Mouse (Mus musculus) kidney, postnatal 14 days (tissue): ENCODE measurements around the gene Socs3.

Experiments used
- DNase-seq: peaks from one replicate; pipeline ENCODE4 v3.0.0; 2022; ENCODE audit warnings: mixed read lengths

Socs3 gene

GRCm38 (mm10) chr11:117969945-117970872, at the start of gene Socs3:
Gene Socs3, minus strand, starts transcription at chr11:117970047.
- peak; percentile 93 for DNase-seq

GRCm38 (mm10) chr11:118018328-118018727, 48.5 kb upstream of the Socs3 start:
- no peak for DNase-seq

GRCm38 (mm10) chr11:118015381-118016145, 45.7 kb upstream of the Socs3 start:
- no peak for DNase-seq

GRCm38 (mm10) chr11:118014391-118014995, 44.6 kb upstream of the Socs3 start:
- DNase-seq, result no peak

GRCm38 (mm10) chr11:118013339-118013738, 43.5 kb upstream of the Socs3 start:
- no peak for DNase-seq

- DNase-seq, result no peak
These were observed 42.7 kb upstream of the Socs3 start for GRCm38 (mm10) chr11:118012595-118012994.

GRCm38 (mm10) chr11:118009865-118010571, 40.2 kb upstream of the Socs3 start:
- peak; percentile 41 for DNase-seq

GRCm38 (mm10) chr11:118008843-118009242, 39.0 kb upstream of the Socs3 start:
- DNase-seq, result no peak

GRCm38 (mm10) chr11:118008144-118008805, 38.4 kb upstream of the Socs3 start:
- DNase-seq, result no peak

- no peak for DNase-seq
These were observed 37.8 kb upstream of the Socs3 start for GRCm38 (mm10) chr11:118007460-118008143.

GRCm38 (mm10) chr11:118004217-118004616, 34.4 kb upstream of the Socs3 start:
- peak; percentile 70 for DNase-seq

- peak; percentile 59 for DNase-seq
These were observed 33.9 kb upstream of the Socs3 start for GRCm38 (mm10) chr11:118003718-118004117.

GRCm38 (mm10) chr11:118003176-118003575, 33.3 kb upstream of the Socs3 start:
- no peak for DNase-seq

GRCm38 (mm10) chr11:118000565-118001215, 30.8 kb upstream of the Socs3 start:
- no peak for DNase-seq

- no peak for DNase-seq
These were observed 30.2 kb upstream of the Socs3 start for GRCm38 (mm10) chr11:118000083-118000482.

GRCm38 (mm10) chr11:117999260-117999934, 29.6 kb upstream of the Socs3 start:
- DNase-seq, result no peak

GRCm38 (mm10) chr11:117998356-117998755, 28.5 kb upstream of the Socs3 start:
- no peak for DNase-seq

- DNase-seq, result no peak
These were observed 27.2 kb upstream of the Socs3 start for GRCm38 (mm10) chr11:117997085-117997484.

- DNase-seq, result no peak
These were observed 26.2 kb upstream of the Socs3 start for GRCm38 (mm10) chr11:117996066-117996465.

GRCm38 (mm10) chr11:117995661-117996060, 25.8 kb upstream of the Socs3 start:
- no peak for DNase-seq
